ENCODE assay signal across 8 mouse cellular contexts in genomic region chr11:101657886-101658750, GRCm38 (mm10). TPM values are rescaled to one million over a fixed set of nuclear protein-coding genes. Genes with fewer than 3 reads are reported as not detected.
DNase-seq lines count a peak whose midpoint lies in the region; ATAC-seq and TF ChIP-seq lines count a peak whose summit lies in the region.
"Not testable (repeated sequence)": the region's sequence is repeated elsewhere in the genome, so short reads cannot be mapped to it uniquely, and the experiment has no call there.

No protein-coding gene starts in this region.

- H3K9ac ChIP-seq in kidney, embryonic 15.5 days: peak overlapping the region; percentile 44
- H3K9ac ChIP-seq in liver, adult 2 months (ENCODE audit: low read depth, low read length): peak overlapping the region; percentile 95

- H3K4me1 ChIP-seq in heart, embryonic 10.5 days: peaks cover 11% of the 10 kb centered on the region
- H3K4me1 ChIP-seq in kidney, embryonic 15.5 days: peaks cover 14% of the 10 kb centered on the region
- H3K4me1 ChIP-seq in liver, adult 2 months (ENCODE audit: control insufficient read depth, insufficient read depth, low read length): peaks cover 13% of the 10 kb centered on the region

- not testable (repeated sequence) for H3K27me3 ChIP-seq in heart, embryonic 10.5 days (ENCODE audit: insufficient read depth, poor library complexity, severe bottlenecking); kidney, embryonic 15.5 days; liver, adult 2 months (ENCODE audit: control insufficient read depth, insufficient read depth, low read length); splenic B cell, adult 2 months (ENCODE audit: control insufficient read depth, insufficient read depth, low read length, poor library complexity, severe bottlenecking)
- peaks cover 11% of the 10 kb centered on the region for H3K27me3 ChIP-seq in myocyte (ENCODE audit: control insufficient read depth, insufficient read depth, insufficient read length)

- H3K27ac ChIP-seq in heart, embryonic 10.5 days: peak overlapping the region; percentile 96
- H3K27ac ChIP-seq in kidney, embryonic 15.5 days: peak overlapping the region; percentile 98
- H3K27ac ChIP-seq in liver, adult 2 months (replicated peaks; ENCODE audit: insufficient read depth, low read depth, low read length): peak overlapping the region; percentile 100

- H3K4me3 ChIP-seq in heart, embryonic 10.5 days: peak overlapping the region; percentile 46
- H3K4me3 ChIP-seq in kidney, embryonic 15.5 days (replicated peaks): peak overlapping the region; percentile 23
- peak overlapping the region; percentile 56; the same call in 1 of the 2 replicates for H3K4me3 ChIP-seq in liver, adult 2 months (ENCODE audit: insufficient read depth, low read depth, low read length)
- not testable (repeated sequence) for H3K4me3 ChIP-seq in myocyte

- not testable (repeated sequence) for H3K36me3 ChIP-seq in heart, embryonic 10.5 days; kidney, embryonic 15.5 days; liver, adult 2 months (ENCODE audit: control insufficient read depth, insufficient read depth, low read length); myocyte (ENCODE audit: control insufficient read depth, insufficient read depth); splenic B cell, adult 2 months (ENCODE audit: control insufficient read depth, insufficient read depth, low read length, poor library complexity, severe bottlenecking)

- peak; percentile 89 to 91 for DNase-seq in B cell, adult 2 months
- DNase-seq in brain, adult 2 months (ENCODE audit: low read depth, low spot score): peak; percentile 96
- DNase-seq in heart, embryonic 10.5 days (ENCODE audit: low spot score): peak; percentile 94
- DNase-seq in liver, adult 2 months (ENCODE audit: extremely low read depth, low read depth, low spot score): peak; percentile 98
- peak; percentile 90 for DNase-seq in splenic B cell, adult 2 months (ENCODE audit: low read depth, low spot score)

- H3K9me3 ChIP-seq in heart, embryonic 10.5 days; kidney, embryonic 15.5 days (replicated peaks): not testable (repeated sequence)

- peak; percentile 84 for ATAC-seq in erythroblast, adult 5-6 weeks (replicated peaks; ENCODE audit: low FRiP score, poor library complexity, severe bottlenecking)
- ATAC-seq in kidney, embryonic 15.5 days (replicated peaks; ENCODE audit: low FRiP score): peak; percentile 95

- TF ChIP-seq POLR2A in liver, adult 2 months (IDR thresholded peaks at IDR 0.05; ENCODE audit: extremely low read depth, insufficient read depth, low read length): peak; percentile 85
- peak; percentile 80 for TF ChIP-seq POLR2A in myocyte (IDR thresholded peaks at IDR 0.05; ENCODE audit: insufficient read length, low read depth)

- not testable (repeated sequence) for H3ac ChIP-seq in myocyte (ENCODE audit: control insufficient read depth, insufficient read length)

- not testable (repeated sequence) for H3K79me2 ChIP-seq in liver, adult 2 months (ENCODE audit: control insufficient read depth, insufficient read depth, low read length); myocyte (ENCODE audit: control insufficient read depth, insufficient read depth)

- not testable (repeated sequence) for TF ChIP-seq CTCF in liver, adult 2 months (IDR thresholded peaks at IDR 0.05; ENCODE audit: low read depth, low read length)

- H3K4me2 ChIP-seq in kidney, embryonic 15.5 days: peak overlapping the region; percentile 47
- peak overlapping the region; percentile 78 for H3K4me2 ChIP-seq in myocyte (ENCODE audit: low read depth)

- 0% methylated on average over 38 of the region's 40 CpGs for WGBS in heart, embryonic 10.5 days
- 0% methylated on average over 38 of the region's 40 CpGs for WGBS in kidney, embryonic 15.5 days
- under 1% methylated on average over 39 of the region's 40 CpGs for WGBS in liver, adult 2 months

TF ChIP-seq in myocyte, 11 proteins besides CTCF, POLR2A, EP300 and RAD21:
- TF ChIP-seq POLR2AphosphoS2 (IDR thresholded peaks at IDR 0.05; ENCODE audit: insufficient read length, low read depth): peak; percentile 67
- TF ChIP-seq CEBPB (IDR thresholded peaks at IDR 0.05; ENCODE audit: insufficient read depth, poor library complexity, severe bottlenecking): peak; percentile 40; the same call in 1 of the 2 replicates

RNA-seq across cellular contexts. Expression of gene Arl4d, which starts 7.2 kb away (rescaled TPM):
- not detected in 2 replicates for total RNA-seq in erythroblast, adult 5-6 weeks (2015; ENCODE audit: low replicate concordance)
- 0.85 and 1.5 TPM in 2 replicates for total RNA-seq in erythroblast, adult 5-6 weeks (2017; ENCODE audit: low replicate concordance)
- 10.3 and 10.9 TPM in 2 replicates for polyA plus RNA-seq in heart, embryonic 10.5 days (2016; fragmentation: Nextera tagmentation; extraction: Ambion mirVana)
- polyA plus RNA-seq in kidney, embryonic 15.5 days (2015; fragmentation: Nextera tagmentation; extraction: Ambion mirVana): 3.9 and 4.1 TPM in 2 replicates
- total RNA-seq in liver, adult 2 months (2014; rRNA removed): 55.4 and 87.9 TPM in 2 replicates
- 21.0 and 22.4 TPM in 2 replicates for polyA plus RNA-seq in liver, adult 2 months (2012; rRNA removed)
- 7.7 TPM for polyA plus RNA-seq in myocyte (2012; fragmentation: generic; extraction: Trizol)

RNA-seq across cellular contexts. Expression of gene Rdm1, which starts 31.1 kb away (rescaled TPM):
- total RNA-seq in erythroblast, adult 5-6 weeks (2015; ENCODE audit: low replicate concordance): 6.7 and 18.6 TPM in 2 replicates
- total RNA-seq in erythroblast, adult 5-6 weeks (2017; ENCODE audit: low replicate concordance): 4.6 and 6.2 TPM in 2 replicates
- polyA plus RNA-seq in heart, embryonic 10.5 days (2016; fragmentation: Nextera tagmentation; extraction: Ambion mirVana): 24.0 and 26.8 TPM in 2 replicates
- polyA plus RNA-seq in kidney, embryonic 15.5 days (2015; fragmentation: Nextera tagmentation; extraction: Ambion mirVana): 35.5 and 41.1 TPM in 2 replicates
- 10.3 and 12.9 TPM in 2 replicates for total RNA-seq in liver, adult 2 months (2014; rRNA removed)
- 12.1 and 12.4 TPM in 2 replicates for polyA plus RNA-seq in liver, adult 2 months (2012; rRNA removed)
- polyA plus RNA-seq in myocyte (2012; fragmentation: generic; extraction: Trizol): 8.5 TPM

RNA-seq across cellular contexts. Expression of gene Gm11634, which starts 59.1 kb away (rescaled TPM):
- not detected in 2 replicates for total RNA-seq in erythroblast, adult 5-6 weeks (2015; ENCODE audit: low replicate concordance)
- total RNA-seq in erythroblast, adult 5-6 weeks (2017; ENCODE audit: low replicate concordance): not detected in 2 replicates
- polyA plus RNA-seq in heart, embryonic 10.5 days (2016; fragmentation: Nextera tagmentation; extraction: Ambion mirVana): not detected in 2 replicates
- not detected in 2 replicates for polyA plus RNA-seq in kidney, embryonic 15.5 days (2015; fragmentation: Nextera tagmentation; extraction: Ambion mirVana)
- not detected in 2 replicates for total RNA-seq in liver, adult 2 months (2014; rRNA removed)
- not detected in 2 replicates for polyA plus RNA-seq in liver, adult 2 months (2012; rRNA removed)
- not detected for polyA plus RNA-seq in myocyte (2012; fragmentation: generic; extraction: Trizol)
